Mouse (Mus musculus) kidney, adult 2 months (tissue): ENCODE data around the gene Trpm1.

ENCODE experiments used
- CTCF ChIP-seq: fragments of 200-500 bp; conservative IDR thresholded peaks from 2 replicates; pipeline ENCODE4 v1.5.1; 2011; ENCODE audit warnings: low read depth, mild to moderate bottlenecking, control low read depth, low read length, moderate library complexity, mixed read lengths; ENCODE audit not compliant: insufficient read depth, insufficient read length
- POLR2A ChIP-seq: fragments of 200-500 bp; IDR thresholded peaks from one replicate; pipeline ENCODE4 v1.6.1; 2011; ENCODE audit warnings: low read depth, low read length, control low read depth

DNA sequence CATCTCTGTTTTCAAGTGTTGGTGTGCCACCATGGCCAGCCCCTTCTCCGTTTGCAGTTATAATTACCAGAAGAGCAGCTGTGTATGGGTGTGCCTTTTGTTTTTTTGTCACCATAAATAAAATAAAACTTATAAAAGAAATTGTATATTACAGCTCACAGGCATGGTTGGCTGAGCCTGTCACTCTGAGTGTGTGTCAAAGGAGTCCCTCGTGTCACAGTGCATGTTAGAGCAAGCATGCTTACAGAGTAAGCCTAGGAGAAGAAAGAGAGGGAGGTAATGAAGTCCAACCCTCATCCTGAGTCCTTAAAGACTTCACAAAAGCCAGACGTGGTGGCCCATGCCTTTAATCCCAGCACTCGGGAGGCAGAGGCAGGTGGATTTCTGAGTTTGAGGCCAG is 88.8 kb downstream of the Trpm1 start:
- TF ChIP-seq CTCF (no peak), POLR2A (no peak)
